Mouse (Mus musculus) gastrocnemius, adult 8-10 months (tissue): Measurements from ENCODE around the gene Ppp1r3c. TPM values are rescaled to one million over a fixed set of nuclear protein-coding genes. Genes with fewer than 3 reads are reported as not detected.

Source experiments
- DNase-seq, 2 experiments: peaks; one replicate each; pipeline ENCODE4 v3.0.0; 2022; ENCODE audit warnings: low spot score in 2 of 2
- total RNA-seq, 4 experiments: library from RNA; stranded (reverse); gene quantifications; 2 replicates each; pipeline ENCODE4 v1.2.4; 2022

Gene Ppp1r3c
- total RNA-seq, 4 experiments from 2014 or later: 231 to 631 (median 418) TPM

- DNase-seq: no peak
These were observed 53.9 kb downstream of the Ppp1r3c start for GRCm38 (mm10) chr19:36682560-36682959.

Other genes starting within 250 kb of the Ppp1r3c start
- gene Hectd2, start 182.0 kb downstream of the Ppp1r3c start, total RNA-seq: 1 to 10 TPM; 5.0 to 7.8 (median 6.0) TPM
- 100 to 1,000 TPM; 100 to 133 (median 108) TPM for gene Tnks2, start 97.6 kb upstream of the Ppp1r3c start, total RNA-seq
- gene Fgfbp3, start 183.0 kb upstream of the Ppp1r3c start, total RNA-seq: 1 to 10 TPM; 1.0 to 2.0 (median 1.4) TPM
- 10 to 100 TPM in 1 of 4 experiments, 1 to 10 TPM in 3; 7.8 to 10.7 (median 8.2) TPM for gene Btaf1, start 189.4 kb upstream of the Ppp1r3c start, total RNA-seq